Mouse (Mus musculus) gastrocnemius, postnatal 25 days (tissue): ENCODE measurements around the gene Trpc4. TPM values are rescaled to one million over a fixed set of nuclear protein-coding genes. Genes with fewer than 3 reads are reported as not detected.

Source experiments
- DNase-seq: peaks from one replicate; pipeline ENCODE4 v3.0.0; 2022
- total RNA-seq, 2 experiments: library from RNA; stranded (reverse); gene quantifications; 1 replicate in 1 of 2; 2 replicates in 1 of 2; pipeline ENCODE4 v1.2.3; 2021

Trpc4 gene
- total RNA-seq, 2 experiments from 2014 or later = 0.08 TPM; not detected in 1

DNA sequence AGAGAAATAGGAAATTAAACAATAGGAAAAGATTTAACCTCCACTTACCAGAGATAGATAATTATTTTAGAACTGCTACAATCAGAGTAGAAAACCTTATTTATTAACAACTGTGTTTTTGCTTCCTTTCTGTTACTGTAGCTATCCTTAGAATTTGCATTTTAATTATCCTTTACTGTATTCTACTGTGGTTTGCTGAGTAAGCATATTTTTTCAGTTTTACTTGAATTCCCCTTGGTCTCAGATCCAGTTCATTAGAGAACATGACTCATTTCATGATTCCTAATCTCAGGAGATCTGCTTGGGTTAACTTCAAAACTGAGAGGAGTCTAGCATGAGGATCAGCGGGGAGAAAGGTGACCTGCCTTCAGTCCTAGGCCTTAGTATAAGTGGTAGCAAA is 111.1 kb downstream of the Trpc4 start:
- no peak for DNase-seq

DNA sequence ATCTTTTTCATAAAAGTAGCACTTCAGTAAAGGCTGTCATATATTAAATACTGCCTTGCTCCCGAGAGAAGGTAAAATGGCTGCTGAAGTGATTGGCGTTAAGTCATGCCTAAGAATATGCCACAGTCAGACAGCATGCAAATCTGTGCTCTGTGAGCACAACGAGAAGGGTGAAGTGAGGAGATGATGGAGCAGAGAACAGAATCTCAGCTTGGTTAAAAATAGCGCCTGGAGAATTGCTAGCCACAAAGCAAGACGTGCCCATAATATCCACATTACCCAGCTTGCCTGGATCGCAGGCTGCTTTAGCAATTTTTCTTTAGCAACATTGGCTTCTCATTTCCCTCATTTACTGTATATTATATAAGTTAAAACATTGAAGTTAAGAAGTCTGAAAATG is 113.3 kb downstream of the Trpc4 start:
- no peak for DNase-seq

DNA sequence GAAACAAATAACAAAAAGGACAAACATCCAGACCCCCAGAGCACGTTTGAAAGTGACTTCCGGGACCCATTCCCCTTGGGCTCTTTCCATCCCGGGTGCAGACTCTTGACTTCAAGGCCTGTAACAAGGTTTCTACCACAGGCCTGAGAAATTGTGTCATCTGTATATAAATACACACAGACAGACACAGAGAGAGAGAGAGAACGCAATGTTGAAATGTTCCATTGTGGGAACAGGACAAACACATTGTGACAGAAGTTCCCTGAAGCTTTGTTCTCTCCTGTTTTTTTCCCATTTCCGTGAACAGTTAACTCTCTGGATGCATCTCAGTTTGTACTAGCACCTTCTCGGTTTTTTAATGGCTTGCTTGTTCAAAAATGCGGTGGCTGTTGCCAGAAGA is 118.8 kb downstream of the Trpc4 start:
- DNase-seq = no peak

DNA sequence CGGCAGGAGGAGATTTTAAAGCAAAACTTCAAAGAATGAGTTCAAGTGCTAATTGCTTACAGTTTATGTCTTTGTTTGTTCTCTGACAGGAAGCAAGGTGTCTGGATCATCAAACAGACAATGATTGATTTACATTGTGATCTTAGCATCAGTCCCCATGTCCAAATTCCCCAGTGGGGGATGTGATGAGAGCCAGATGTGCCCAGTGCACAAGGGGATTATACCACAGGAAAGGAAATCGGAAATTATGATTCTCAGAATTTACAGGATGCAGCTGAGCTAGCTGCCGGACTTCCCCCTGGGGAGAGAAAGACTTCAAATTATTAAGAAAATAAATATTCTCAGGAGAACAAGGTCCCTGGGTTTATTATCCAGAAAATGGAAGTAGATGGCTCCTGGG is 133.9 kb downstream of the Trpc4 start:
- DNase-seq = no peak

DNA sequence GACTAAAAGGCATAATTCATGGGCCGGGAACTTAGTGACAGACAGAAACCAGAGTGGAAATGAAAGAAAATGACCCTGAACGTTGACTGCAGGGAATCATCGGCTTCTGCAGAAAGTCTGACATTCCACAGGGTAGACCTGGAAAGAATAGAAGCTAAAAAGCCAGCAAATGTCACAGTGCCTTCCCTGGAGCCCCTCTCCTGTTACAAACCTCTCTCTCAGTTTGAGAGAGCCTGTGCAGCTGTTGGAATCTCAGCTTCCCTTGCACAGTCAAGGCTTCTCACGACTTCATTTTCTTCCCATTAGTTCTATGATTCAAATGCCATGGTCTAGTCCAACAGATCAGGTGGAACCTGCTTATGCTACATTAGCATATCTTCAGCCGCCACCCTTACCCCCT is 154.8 kb downstream of the Trpc4 start:
- DNase-seq = no peak

DNA sequence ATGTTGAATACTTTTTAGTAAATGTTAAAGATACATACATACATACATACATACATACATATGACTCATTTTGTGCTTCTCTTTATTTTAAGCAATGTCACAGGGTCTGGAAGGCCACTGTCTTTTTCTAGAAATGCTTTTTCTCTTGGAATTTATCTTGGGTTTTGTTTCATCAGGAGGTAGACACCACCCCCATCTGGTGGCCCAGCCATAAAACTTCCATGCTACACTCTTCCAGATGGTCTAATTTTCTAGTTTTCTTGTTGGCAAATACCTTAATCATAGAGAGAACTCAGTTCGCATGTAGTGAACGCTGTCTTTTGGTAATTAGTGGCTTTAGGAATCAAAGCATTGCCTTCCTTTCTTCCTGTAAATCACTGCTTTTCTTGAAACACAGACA is 158.2 kb downstream of the Trpc4 start:
- DNase-seq = no peak

DNA sequence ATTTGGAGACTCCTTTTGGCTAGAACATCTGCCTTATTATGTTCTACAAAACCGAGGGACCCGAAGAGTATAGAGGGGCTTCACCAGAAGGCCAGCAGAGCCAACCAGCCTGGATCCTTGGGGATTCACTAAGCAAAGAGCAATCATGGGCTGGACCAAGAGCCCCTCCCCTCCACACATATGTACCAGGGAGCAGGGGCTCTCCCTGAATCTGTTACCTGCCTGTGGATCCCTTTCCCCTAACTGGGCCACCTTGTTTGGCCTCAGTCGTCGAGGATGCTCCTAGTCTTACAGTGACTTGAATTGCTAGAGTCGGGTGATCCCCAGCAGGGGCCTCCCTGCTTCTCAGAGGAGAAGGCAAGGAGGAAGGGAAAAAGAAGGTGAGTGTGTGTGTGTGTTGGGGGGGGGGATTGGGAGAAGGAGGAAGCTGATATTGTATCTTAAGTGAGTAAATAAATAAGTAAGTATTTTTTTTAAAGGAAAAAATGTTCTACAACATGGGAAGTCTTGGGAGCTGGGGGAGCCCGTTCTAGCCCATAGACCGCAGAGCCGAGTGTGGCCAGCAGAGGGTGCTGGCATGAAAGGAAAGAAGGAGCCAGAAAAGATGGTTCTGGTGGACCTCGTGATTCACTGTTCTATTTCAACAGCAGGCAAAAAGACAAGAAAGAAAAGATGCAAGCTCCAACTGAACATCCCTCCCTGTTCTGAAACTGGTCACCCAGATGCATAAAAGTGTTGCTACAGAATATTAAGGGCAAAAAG is 197.2 kb downstream of the Trpc4 start:
- DNase-seq = peak; percentile 32

- DNase-seq = no peak
These were observed 201.7 kb downstream of the Trpc4 start for GRCm38 (mm10) chr3:54357561-54357960.

- DNase-seq = peak; percentile 45
These were observed 202.8 kb downstream of the Trpc4 start for GRCm38 (mm10) chr3:54358463-54359189.

- peak; percentile 20 for DNase-seq
These were observed 205.1 kb downstream of the Trpc4 start, which contains the start of gene Postn for GRCm38 (mm10) chr3:54360897-54361296. Gene Postn (plus strand): TSS chr3:54361109.

DNA sequence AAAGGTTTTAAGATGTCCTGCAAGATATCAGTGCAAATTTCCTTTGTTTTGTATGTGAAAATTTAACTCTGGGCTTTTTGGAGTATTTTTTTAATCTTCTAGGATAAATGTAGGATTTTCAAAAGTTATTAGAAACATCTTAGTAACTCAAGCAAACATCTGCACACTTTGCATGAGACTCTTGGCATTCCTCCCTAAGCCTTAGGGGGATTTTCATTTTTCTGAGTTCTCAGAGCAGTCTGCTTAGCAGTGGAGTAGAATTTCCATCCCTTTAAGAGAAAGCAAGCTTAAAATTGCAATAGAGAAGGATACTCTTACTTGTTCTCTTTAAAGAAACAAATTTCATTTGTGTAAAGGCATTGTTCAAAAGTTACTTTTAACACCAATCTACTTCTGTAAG is 205.8 kb downstream of the Trpc4 start:
- DNase-seq = no peak

Other genes starting within 250 kb of the Trpc4 start
- gene Postn, start 205.1 kb downstream of the Trpc4 start, total RNA-seq = 10 to 100 TPM; 32.3 to 77.5 TPM